Mouse (Mus musculus): Measurements from ENCODE around the gene Hcn1.
A peak's percentile ranks its signal among the peaks of the same experiment; 100 is the strongest.
"Not testable (repeated sequence)": the region's sequence is repeated elsewhere in the genome, so short reads cannot be mapped to it uniquely, and the experiment has no call there.

Gene Hcn1

GRCm38 (mm10) chr13:117880471-117881225 is 278.5 kb downstream of the Hcn1 start:
- DNase-seq = no peak

- no peak for DNase-seq
Observed at GRCm38 (mm10) chr13:117892076-117892475, 290.0 kb downstream of the Hcn1 start.

- DNase-seq = no peak
Observed at GRCm38 (mm10) chr13:117898052-117898451, 295.9 kb downstream of the Hcn1 start.

- DNase-seq = no peak
Observed at GRCm38 (mm10) chr13:117907801-117908200, 305.7 kb downstream of the Hcn1 start.

- DNase-seq = no peak
Observed at GRCm38 (mm10) chr13:117929734-117930133, 327.6 kb downstream of the Hcn1 start.

- DNase-seq = no peak
Observed at GRCm38 (mm10) chr13:117931746-117932145, 329.6 kb downstream of the Hcn1 start.

GRCm38 (mm10) chr13:117938761-117939160 is 336.6 kb downstream of the Hcn1 start:
- no peak for DNase-seq

GRCm38 (mm10) chr13:117940536-117941280 is 338.6 kb downstream of the Hcn1 start:
- no peak for DNase-seq

GRCm38 (mm10) chr13:117946843-117947242 is 344.7 kb downstream of the Hcn1 start:
- no peak for DNase-seq

- DNase-seq = no peak
Observed at GRCm38 (mm10) chr13:117947704-117948376, 345.7 kb downstream of the Hcn1 start.

GRCm38 (mm10) chr13:117958496-117959421 is 356.6 kb downstream of the Hcn1 start:
- DNase-seq = peak; percentile 44

- DNase-seq = no peak
Observed at GRCm38 (mm10) chr13:117964620-117965019, 362.5 kb downstream of the Hcn1 start.

GRCm38 (mm10) chr13:117975382-117975781 is 373.3 kb downstream of the Hcn1 start:
- DNase-seq = no peak

GRCm38 (mm10) chr13:117975823-117976222 is 373.7 kb downstream of the Hcn1 start:
- DNase-seq = no peak

- DNase-seq = peak; percentile 23
Observed at GRCm38 (mm10) chr13:117984339-117984738, 382.2 kb downstream of the Hcn1 start.

- no peak for DNase-seq
Observed at GRCm38 (mm10) chr13:117999767-118000488, 397.8 kb downstream of the Hcn1 start.

GRCm38 (mm10) chr13:118000538-118000937 is 398.4 kb downstream of the Hcn1 start:
- no peak for DNase-seq

- no peak for DNase-seq
Observed at GRCm38 (mm10) chr13:118021176-118021575, 419.1 kb downstream of the Hcn1 start.

- not testable (repeated sequence) for DNase-seq
Observed at GRCm38 (mm10) chr13:118022891-118023290, 420.8 kb downstream of the Hcn1 start.

- DNase-seq = no peak
Observed at GRCm38 (mm10) chr13:118023381-118023780, 421.3 kb downstream of the Hcn1 start.

- DNase-seq = peak; percentile 26
Observed at GRCm38 (mm10) chr13:118026510-118026909, 424.4 kb downstream of the Hcn1 start.

GRCm38 (mm10) chr13:118027868-118028267 is 425.7 kb downstream of the Hcn1 start:
- DNase-seq = no peak
